Mouse (Mus musculus) limb, embryonic 10.5 days (tissue): ENCODE measurements around the gene Washc4. TPM values are rescaled to one million over a fixed set of nuclear protein-coding genes. Genes with fewer than 3 reads are reported as not detected.

Experiments used
- DNase-seq: peaks from one replicate; pipeline ENCODE4 v3.0.0-alpha.2; 2017; ENCODE audit warnings: low spot score
- H3K27ac ChIP-seq: fragments of 300-500 bp; sonication (generic); 2 replicates; pipeline ENCODE4 v1.5.1; 2016; ENCODE audit warnings: mild to moderate bottlenecking
- H3K27me3 ChIP-seq: fragments of 300-500 bp; sonication (generic); 2 replicates; pipeline ENCODE4 v1.6.1; 2016; ENCODE audit warnings: low read depth, mild to moderate bottlenecking; ENCODE audit not compliant: poor library complexity, severe bottlenecking
- H3K36me3 ChIP-seq: fragments of 300-500 bp; sonication (generic); 2 replicates; pipeline ENCODE4 v1.6.1; 2016; ENCODE audit warnings: mild to moderate bottlenecking, moderate library complexity
- H3K4me1 ChIP-seq: fragments of 300-500 bp; sonication (generic); 2 replicates; pipeline ENCODE4 v1.6.1; 2016
- H3K4me3 ChIP-seq: fragments of 300-500 bp; sonication (generic); 2 replicates; pipeline ENCODE4 v1.5.1; 2016; ENCODE audit warnings: mild to moderate bottlenecking, moderate library complexity
- H3K9me3 ChIP-seq: fragments of 300-500 bp; sonication (generic); replicated peaks from 2 replicates; pipeline ENCODE4 v1.6.1; 2016; ENCODE audit warnings: mild to moderate bottlenecking
- WGBS: fragments of 180-500 bp; shearing (Covaris S2); methylation state at CpG from one replicate; pipeline ENCODE4 v1.1.7; 2016; 5-methylcytosine and 5-hydroxymethylcytosine counted together
- polyA plus RNA-seq: library from polyadenylated mRNA; unstranded; fragments of >200 nt; fragmentation: Nextera tagmentation; extraction: Ambion mirVana; gene quantifications from 2 replicates; pipeline ENCODE4 v1.2.1, GENCODE M21; 2016

Gene Washc4
- polyA plus RNA-seq, 1 experiment from 2014 or later: 32.3 TPM

GRCm38 (mm10) chr10:83608596-83608995 is 65.0 kb downstream of the Washc4 start:
- no peak overlapping the region for H3K4me3 ChIP-seq
- H3K36me3 ChIP-seq: peaks cover 87% of the 10 kb centered on the region
- no peaks in the 10 kb centered on the region for H3K4me1 ChIP-seq
- H3K27ac ChIP-seq: no peak overlapping the region
- no peaks in the 10 kb centered on the region for H3K27me3 ChIP-seq
- H3K9me3 ChIP-seq: no peaks in the 10 kb centered on the region
- no peak for DNase-seq
- 84% methylated on average over 8 of the region's 8 CpGs for WGBS

- Histone ChIP-seq H3K9me3 (no peaks in the 10 kb centered on the region), H3K4me1 (no peaks in the 10 kb centered on the region), H3K27ac (no peak overlapping the region), H3K36me3 (peaks cover 80% of the 10 kb centered on the region), H3K27me3 (no peaks in the 10 kb centered on the region), H3K4me3 (no peak overlapping the region)
- WGBS: 96% methylated on average over 7 of the region's 7 CpGs
- no peak for DNase-seq
Measured at GRCm38 (mm10) chr10:83610518-83610917, 67.0 kb downstream of the Washc4 start.

- Histone ChIP-seq H3K4me3 (no peak overlapping the region), H3K27me3 (no peaks in the 10 kb centered on the region), H3K9me3 (no peaks in the 10 kb centered on the region), H3K36me3 (peaks cover 80% of the 10 kb centered on the region), H3K4me1 (no peaks in the 10 kb centered on the region), H3K27ac (no peak overlapping the region)
- no peak for DNase-seq
- 96% methylated on average over 5 of the region's 5 CpGs for WGBS
Measured at GRCm38 (mm10) chr10:83611863-83612262, 68.3 kb downstream of the Washc4 start.

GRCm38 (mm10) chr10:83612648-83613215 is 69.2 kb downstream of the Washc4 start:
- Histone ChIP-seq H3K4me1 (no peaks in the 10 kb centered on the region), H3K27ac (no peak overlapping the region), H3K36me3 (peaks cover 74% of the 10 kb centered on the region), H3K4me3 (no peak overlapping the region), H3K9me3 (no peaks in the 10 kb centered on the region), H3K27me3 (no peaks in the 10 kb centered on the region)
- 92% methylated on average over 14 of the region's 14 CpGs for WGBS
- no peak for DNase-seq

GRCm38 (mm10) chr10:83617366-83617765 is 73.8 kb downstream of the Washc4 start:
- peak; percentile 62 for DNase-seq
- 57% methylated on average over 10 of the region's 10 CpGs for WGBS
- peaks cover 53% of the 10 kb centered on the region for H3K36me3 ChIP-seq

GRCm38 (mm10) chr10:83618819-83619440 is 75.4 kb downstream of the Washc4 start:
- Histone ChIP-seq H3K27me3 (no peaks in the 10 kb centered on the region), H3K36me3 (peaks cover 42% of the 10 kb centered on the region), H3K27ac (no peak overlapping the region), H3K4me1 (no peaks in the 10 kb centered on the region), H3K9me3 (no peaks in the 10 kb centered on the region), H3K4me3 (no peak overlapping the region)
- DNase-seq: no peak
- WGBS: 90% methylated on average over 12 of the region's 12 CpGs

More at GRCm38 (mm10) chr10:83617366-83617765, 73.8 kb downstream of the Washc4 start:
- Histone ChIP-seq H3K4me3 (no peak overlapping the region), H3K4me1 (no peaks in the 10 kb centered on the region), H3K9me3 (no peaks in the 10 kb centered on the region), H3K27ac (no peak overlapping the region), H3K27me3 (no peaks in the 10 kb centered on the region)

- Histone ChIP-seq H3K4me1 (no peaks in the 10 kb centered on the region), H3K9me3 (no peaks in the 10 kb centered on the region), H3K27me3 (no peaks in the 10 kb centered on the region), H3K27ac (no peak overlapping the region), H3K4me3 (no peak overlapping the region), H3K36me3 (peaks cover 50% of the 10 kb centered on the region)
- no peak for DNase-seq
- WGBS: 93% methylated on average over 24 of the region's 24 CpGs
Measured at GRCm38 (mm10) chr10:83620350-83621055, 77.0 kb downstream of the Washc4 start.

- H3K27ac ChIP-seq: no peak overlapping the region
- H3K9me3 ChIP-seq: no peaks in the 10 kb centered on the region
- 88% methylated on average over 8 of the region's 8 CpGs for WGBS
- H3K27me3 ChIP-seq: no peaks in the 10 kb centered on the region
- no peak for DNase-seq
- H3K4me1 ChIP-seq: no peaks in the 10 kb centered on the region
- H3K4me3 ChIP-seq: no peak overlapping the region
- H3K36me3 ChIP-seq: peaks cover 67% of the 10 kb centered on the region
Measured at GRCm38 (mm10) chr10:83624065-83624464, 80.5 kb downstream of the Washc4 start.

GRCm38 (mm10) chr10:83624841-83625240 is 81.3 kb downstream of the Washc4 start:
- no peaks in the 10 kb centered on the region for H3K4me1 ChIP-seq
- no peak overlapping the region for H3K27ac ChIP-seq
- WGBS: 94% methylated on average over 12 of the region's 12 CpGs
- H3K27me3 ChIP-seq: no peaks in the 10 kb centered on the region
- H3K9me3 ChIP-seq: no peaks in the 10 kb centered on the region
- H3K36me3 ChIP-seq: peaks cover 74% of the 10 kb centered on the region
- DNase-seq: no peak
- no peak overlapping the region for H3K4me3 ChIP-seq

- Histone ChIP-seq H3K36me3 (peaks cover 62% of the 10 kb centered on the region), H3K9me3 (no peaks in the 10 kb centered on the region), H3K4me1 (0 out of 2 replicates have a peak, but pooled peaks cover 3% of the 10 kb centered on the region), H3K4me3 (no peak overlapping the region), H3K27ac (no peak overlapping the region), H3K27me3 (no peaks in the 10 kb centered on the region)
- DNase-seq: no peak
- 95% methylated on average over 9 of the region's 9 CpGs for WGBS
Measured at GRCm38 (mm10) chr10:83627113-83627687, 83.6 kb downstream of the Washc4 start.

- no peaks in the 10 kb centered on the region for H3K9me3 ChIP-seq
- 94% methylated on average over 4 of the region's 4 CpGs for WGBS
- H3K27me3 ChIP-seq: no peaks in the 10 kb centered on the region
- no peak for DNase-seq
- H3K4me1 ChIP-seq: 0 out of 2 replicates have a peak, but pooled peaks cover 5% of the 10 kb centered on the region
- H3K27ac ChIP-seq: no peak overlapping the region
- H3K36me3 ChIP-seq: peaks cover 66% of the 10 kb centered on the region
- H3K4me3 ChIP-seq: no peak overlapping the region
Measured at GRCm38 (mm10) chr10:83628241-83628640, 84.7 kb downstream of the Washc4 start.

GRCm38 (mm10) chr10:83629190-83629781 is 85.7 kb downstream of the Washc4 start:
- Histone ChIP-seq H3K36me3 (peaks cover 62% of the 10 kb centered on the region), H3K4me3 (no peak overlapping the region), H3K27ac (no peak overlapping the region), H3K4me1 (peaks cover 6% of the 10 kb centered on the region; the same call in 1 of the 2 replicates), H3K27me3 (no peaks in the 10 kb centered on the region), H3K9me3 (no peaks in the 10 kb centered on the region)
- DNase-seq: no peak
- 94% methylated on average over 12 of the region's 12 CpGs for WGBS
